Mouse (Mus musculus) C2C12 (cell line): ENCODE results near the gene R3hdm4. TPM values are rescaled to one million over a fixed set of nuclear protein-coding genes. Genes with fewer than 3 reads are reported as not detected.
A peak's percentile ranks its signal among the peaks of the same experiment; 100 is the strongest.

Experiments
- H3K27me3 ChIP-seq: one replicate; pipeline ENCODE4 v1.6.1; 2011; ENCODE audit not compliant: control insufficient read depth, insufficient read depth, insufficient read length
- H3K36me3 ChIP-seq: one replicate; pipeline ENCODE4 v1.6.1; 2011; ENCODE audit not compliant: control insufficient read depth, insufficient read depth
- H3K4me3 ChIP-seq: one replicate; pipeline ENCODE4 v1.5.1; 2011; ENCODE audit warnings: mild to moderate bottlenecking, control low read depth; ENCODE audit not compliant: poor library complexity, insufficient read depth, severe bottlenecking
- H3K79me2 ChIP-seq: one replicate; pipeline ENCODE4 v1.6.1; 2011; ENCODE audit not compliant: control insufficient read depth, insufficient read depth
- H3K79me3 ChIP-seq: one replicate; pipeline ENCODE4 v1.6.1; 2011; ENCODE audit warnings: low read depth, control low read depth
- H3ac ChIP-seq: one replicate; pipeline ENCODE3; 2011; ENCODE audit warnings: low read depth; ENCODE audit not compliant: control insufficient read depth, insufficient read length
- CEBPB ChIP-seq: IDR thresholded peaks from one replicate; pipeline ENCODE4 v1.6.1; 2011; ENCODE audit warnings: low read depth, mild to moderate bottlenecking, control low read depth, moderate library complexity
- CTCF ChIP-seq: IDR thresholded peaks from one replicate; pipeline ENCODE4 v1.5.1; 2011; ENCODE audit not compliant: control insufficient read depth, insufficient read depth, insufficient read length
- FOSL1 ChIP-seq: IDR thresholded peaks from one replicate; pipeline ENCODE4 v1.8.0; 2011; ENCODE audit warnings: mild to moderate bottlenecking, low read length; ENCODE audit not compliant: poor library complexity, insufficient read depth, severe bottlenecking
- MAX ChIP-seq: IDR thresholded peaks from one replicate; pipeline ENCODE4 v1.6.1; 2011; ENCODE audit warnings: mild to moderate bottlenecking, control low read depth
- MYOD1 ChIP-seq: IDR thresholded peaks from one replicate; pipeline ENCODE4 v1.6.1; 2011; ENCODE audit warnings: low read depth; ENCODE audit not compliant: control insufficient read depth, insufficient read length
- MYOG ChIP-seq: IDR thresholded peaks from one replicate; pipeline ENCODE4 v1.6.1; 2011; ENCODE audit not compliant: control insufficient read depth, insufficient read length; ENCODE audit errors: extremely low read depth
- USF1 ChIP-seq: IDR thresholded peaks from one replicate; pipeline ENCODE4 v1.6.1; 2011; ENCODE audit warnings: low read depth, mild to moderate bottlenecking, control low read depth, moderate library complexity
- polyA plus RNA-seq: library from polyadenylated mRNA; unstranded; fragments of >200 nt; fragmentation: generic; extraction: Trizol; gene quantifications from one replicate; pipeline ENCODE4 v1.2.1, GENCODE M21; 2012; ENCODE audit warnings: missing spikeins

The R3hdm4 gene
- polyA plus RNA-seq, 1 experiment, result 46.7 TPM

DNA sequence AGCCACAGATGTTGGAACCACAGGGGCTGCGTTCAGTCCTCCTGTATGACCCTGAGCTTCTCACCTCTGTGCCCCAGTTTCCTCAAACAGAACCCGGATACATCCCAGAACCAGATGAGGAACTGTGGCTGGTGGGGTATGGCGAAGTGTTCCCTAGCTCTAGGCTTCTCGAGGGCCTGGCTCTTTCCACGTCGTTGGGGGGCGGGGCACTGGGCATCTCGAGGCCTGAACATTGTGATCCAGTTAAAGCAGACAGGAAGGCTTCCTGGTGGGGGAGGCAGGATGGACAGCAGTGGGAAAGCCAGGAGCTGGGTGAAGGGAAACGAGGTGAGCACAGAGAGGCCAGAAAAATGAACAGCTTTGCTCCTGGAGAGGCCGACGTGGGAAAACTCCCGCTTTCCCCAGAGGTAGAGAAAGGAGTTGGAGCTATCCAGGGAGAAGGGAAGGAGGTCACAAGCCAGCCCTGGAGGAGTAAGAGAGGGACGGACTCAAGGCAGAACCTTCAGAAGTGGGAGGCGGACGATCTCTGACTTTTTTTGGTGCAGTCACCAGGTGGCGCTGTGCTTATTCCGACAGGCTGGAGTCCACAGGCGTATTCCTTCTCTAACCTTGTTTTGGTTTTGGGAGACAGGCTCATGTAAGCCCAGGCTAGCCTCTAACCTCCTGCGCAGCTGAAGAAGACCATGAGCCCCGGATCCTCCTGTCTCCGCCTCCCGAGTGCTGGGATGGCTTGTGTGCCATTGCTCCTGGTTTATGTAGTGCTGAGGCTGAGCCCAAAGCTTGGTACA, 37.5 kb downstream of the R3hdm4 start:
- no peak overlapping the region for H3K4me3 ChIP-seq
- H3K27me3 ChIP-seq, result peaks cover 6% of the 10 kb centered on the region
- no peaks in the 10 kb centered on the region for H3K79me2 ChIP-seq
- H3K79me3 ChIP-seq, result no peaks in the 10 kb centered on the region
- TF ChIP-seq CTCF (peak; percentile 47), MAX (no peak)
- H3ac ChIP-seq, result no peak overlapping the region
- no peaks in the 10 kb centered on the region for H3K36me3 ChIP-seq

DNA sequence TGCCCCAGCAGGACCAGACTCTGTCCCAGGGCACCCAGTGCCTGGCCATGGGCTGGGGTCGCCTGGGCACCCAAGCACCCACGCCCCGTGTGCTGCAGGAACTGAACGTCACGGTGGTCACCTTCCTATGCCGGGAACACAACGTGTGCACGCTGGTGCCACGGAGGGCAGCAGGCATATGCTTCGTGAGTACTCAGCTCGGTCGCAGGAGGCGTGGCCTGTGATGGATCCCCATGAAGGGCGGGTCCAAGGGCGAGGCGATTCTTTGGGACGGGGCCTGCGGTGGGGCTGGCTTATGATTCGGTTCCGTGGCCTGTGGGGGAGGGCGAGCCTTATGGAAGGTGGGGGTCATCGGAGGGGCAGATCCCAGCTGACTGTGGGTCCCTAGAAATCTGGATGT, 39.0 kb downstream of the R3hdm4 start:
- Histone ChIP-seq H3K4me3 (no peak overlapping the region), H3ac (no peak overlapping the region), H3K79me2 (no peaks in the 10 kb centered on the region), H3K79me3 (no peaks in the 10 kb centered on the region), H3K36me3 (no peaks in the 10 kb centered on the region), H3K27me3 (no peaks in the 10 kb centered on the region)
- no peak for TF ChIP-seq USF1
- no peak for TF ChIP-seq MYOG
- no peak for TF ChIP-seq CEBPB
- no peak for TF ChIP-seq CTCF
- no peak for TF ChIP-seq FOSL1
- TF ChIP-seq MAX, result no peak
- TF ChIP-seq MYOD1, result no peak

DNA sequence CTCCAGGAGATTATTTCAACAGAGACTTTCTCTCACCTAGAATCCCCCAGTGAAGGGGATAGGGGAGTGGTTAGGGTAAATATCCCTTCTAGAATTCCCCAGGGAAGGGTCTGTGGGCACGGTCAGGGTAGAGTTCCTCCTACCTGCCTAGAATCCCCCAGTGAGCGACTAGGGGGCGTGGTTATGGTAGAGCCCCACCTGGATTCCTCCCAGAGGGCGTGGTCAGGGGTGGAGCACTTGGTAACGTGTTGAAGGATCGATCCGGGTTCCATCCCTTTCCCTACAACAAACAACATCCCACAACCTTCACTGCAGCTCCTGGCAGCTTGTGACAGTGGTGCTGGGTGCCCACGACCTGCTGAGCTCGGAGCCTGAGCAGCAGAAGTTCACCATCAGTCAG, 40.3 kb downstream of the R3hdm4 start:
- H3K36me3 ChIP-seq, result no peaks in the 10 kb centered on the region
- TF ChIP-seq MYOG (no peak), USF1 (no peak), MAX (no peak), FOSL1 (no peak), CEBPB (no peak), CTCF (no peak), MYOD1 (no peak)
- H3K79me2 ChIP-seq, result no peaks in the 10 kb centered on the region
- no peaks in the 10 kb centered on the region for H3K27me3 ChIP-seq
- no peak overlapping the region for H3ac ChIP-seq
- H3K4me3 ChIP-seq, result no peak overlapping the region
- no peaks in the 10 kb centered on the region for H3K79me3 ChIP-seq

DNA sequence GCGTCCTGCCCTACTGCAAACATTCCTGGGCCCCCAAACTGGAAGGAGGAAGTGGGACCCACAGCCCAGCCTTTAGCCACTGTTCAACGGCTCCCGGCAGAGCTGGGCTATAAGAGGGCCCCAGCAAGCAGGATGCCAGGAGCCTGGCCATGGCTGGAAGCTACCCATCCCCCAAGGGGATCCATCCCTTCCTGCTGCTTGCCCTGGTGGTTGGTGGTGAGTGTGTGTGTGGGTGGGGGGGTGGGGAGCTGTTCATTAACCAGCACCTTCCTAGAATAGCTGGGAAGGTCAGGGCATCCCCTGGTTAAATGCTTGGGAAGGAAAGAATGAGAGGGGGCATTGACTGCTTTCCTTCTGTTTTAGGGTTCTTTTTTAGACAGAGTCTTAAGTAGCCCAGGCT, 41.5 kb downstream of the R3hdm4 start:
- H3K27me3 ChIP-seq, result no peaks in the 10 kb centered on the region
- no peak for TF ChIP-seq FOSL1
- TF ChIP-seq CTCF, result no peak
- no peak for TF ChIP-seq MYOD1
- no peak for TF ChIP-seq CEBPB
- no peak overlapping the region for H3ac ChIP-seq

DNA sequence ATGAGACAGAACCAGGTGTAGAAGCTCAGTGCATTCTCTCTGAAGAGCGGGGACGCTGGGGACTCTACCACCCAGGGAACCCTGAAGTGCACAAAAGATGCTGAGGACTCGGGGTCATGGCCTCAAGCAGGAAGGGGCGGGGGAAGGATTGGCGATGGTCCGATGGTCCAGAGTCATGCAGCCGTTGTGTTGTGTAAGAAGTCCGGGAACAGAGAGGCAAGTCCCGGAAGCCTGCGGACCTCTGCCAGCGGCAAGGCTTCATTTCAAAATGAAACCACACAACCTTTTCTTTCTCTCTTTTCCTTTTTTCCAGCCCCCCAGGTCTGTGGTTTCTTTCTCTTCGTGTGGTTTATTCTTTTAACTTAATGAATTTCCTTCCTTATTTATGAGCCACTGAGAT, 43.3 kb downstream of the R3hdm4 start:
- TF ChIP-seq USF1 (no peak), MAX (no peak), FOSL1 (no peak), MYOD1 (no peak), CEBPB (no peak), MYOG (no peak), CTCF (no peak)
- H3K79me3 ChIP-seq, result no peaks in the 10 kb centered on the region
- no peaks in the 10 kb centered on the region for H3K36me3 ChIP-seq
- no peak overlapping the region for H3ac ChIP-seq
- no peaks in the 10 kb centered on the region for H3K27me3 ChIP-seq
- H3K4me3 ChIP-seq, result no peak overlapping the region
- H3K79me2 ChIP-seq, result no peaks in the 10 kb centered on the region

More for the DNA sequence above, 41.5 kb downstream of the R3hdm4 start:
- no peak overlapping the region for H3K4me3 ChIP-seq
- no peaks in the 10 kb centered on the region for H3K79me3 ChIP-seq
- no peaks in the 10 kb centered on the region for H3K79me2 ChIP-seq
- no peaks in the 10 kb centered on the region for H3K36me3 ChIP-seq

DNA sequence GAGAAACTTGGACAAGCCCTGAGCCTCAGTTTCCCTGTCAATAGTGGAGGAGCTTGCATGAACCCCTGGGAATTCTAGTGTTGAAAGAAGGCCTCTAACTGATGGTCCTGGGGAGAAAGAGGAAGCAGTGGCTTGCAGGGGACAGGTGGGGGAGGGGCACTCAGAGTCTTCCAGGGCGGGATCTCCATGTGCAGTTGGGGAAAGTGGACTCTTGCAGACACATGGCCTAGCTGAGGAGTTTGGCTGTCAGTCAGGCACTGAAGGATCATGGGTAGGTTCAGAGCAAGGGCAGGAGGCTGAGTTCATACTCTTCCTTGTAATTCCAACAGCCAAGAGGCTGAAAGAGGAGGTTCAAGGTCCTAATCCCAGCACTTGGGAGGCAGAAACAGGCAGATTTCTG, 43.8 kb downstream of the R3hdm4 start:
- Histone ChIP-seq H3K79me2 (no peaks in the 10 kb centered on the region), H3K79me3 (no peaks in the 10 kb centered on the region), H3ac (no peak overlapping the region), H3K36me3 (no peaks in the 10 kb centered on the region), H3K27me3 (no peaks in the 10 kb centered on the region), H3K4me3 (no peak overlapping the region)
- TF ChIP-seq MYOG, result no peak
- TF ChIP-seq MAX, result no peak
- TF ChIP-seq USF1, result no peak
- no peak for TF ChIP-seq CTCF
- no peak for TF ChIP-seq CEBPB
- no peak for TF ChIP-seq MYOD1
- TF ChIP-seq FOSL1, result no peak
